Mouse (Mus musculus): ENCODE results near the gene Ms4a5.
"Not testable (repeated sequence)": the region's sequence is repeated elsewhere in the genome, so short reads cannot be mapped to it uniquely, and the experiment has no call there.

The Ms4a5 gene

DNA sequence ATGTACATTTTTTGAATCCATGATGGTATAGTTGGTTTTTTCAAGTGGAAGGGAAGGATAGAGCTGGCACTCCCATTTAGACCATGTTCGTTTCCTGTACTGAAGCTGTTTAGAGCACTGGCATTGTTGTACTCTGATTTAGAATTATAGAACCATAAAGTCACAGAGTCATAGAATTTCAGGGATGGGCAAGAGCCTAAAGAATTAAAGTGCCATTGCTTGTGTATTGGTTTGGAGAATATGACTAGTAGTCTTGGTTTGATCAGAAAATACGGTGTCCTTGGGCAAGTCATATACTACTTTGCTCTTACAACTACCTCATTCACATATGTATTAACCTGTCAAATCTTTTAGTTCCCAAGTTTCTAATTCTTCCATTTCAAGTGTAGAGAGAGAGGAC, at the start of gene Ms4a5:
TSS of gene Ms4a5 (minus strand) at position 101 of the 400 bp plus-strand sequence.
- POLR2A ChIA-PET = no interaction called here
- CTCF ChIA-PET = no interaction called here

DNA sequence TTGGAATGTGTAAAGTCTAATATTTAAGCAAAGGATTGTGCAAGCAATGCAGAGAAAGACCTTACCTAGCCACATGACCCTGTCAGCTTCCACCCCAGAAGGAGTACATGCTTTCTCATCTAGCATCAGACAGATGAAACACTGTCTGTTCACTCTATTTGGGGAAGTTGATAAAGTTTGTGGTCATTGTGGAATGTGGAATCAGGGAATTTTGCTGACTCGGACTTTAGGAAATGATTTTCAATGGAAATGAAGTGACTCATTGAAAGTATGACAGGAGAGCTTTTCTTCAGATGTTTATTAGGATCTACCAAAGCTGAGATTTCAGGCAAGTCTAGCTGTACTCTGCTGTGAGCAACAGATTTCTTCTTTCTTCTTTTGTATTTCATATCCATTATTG, 37.5 kb upstream of the Ms4a5 start:
- ChIA-PET CTCF (no interaction called here), POLR2A (no interaction called here)

DNA sequence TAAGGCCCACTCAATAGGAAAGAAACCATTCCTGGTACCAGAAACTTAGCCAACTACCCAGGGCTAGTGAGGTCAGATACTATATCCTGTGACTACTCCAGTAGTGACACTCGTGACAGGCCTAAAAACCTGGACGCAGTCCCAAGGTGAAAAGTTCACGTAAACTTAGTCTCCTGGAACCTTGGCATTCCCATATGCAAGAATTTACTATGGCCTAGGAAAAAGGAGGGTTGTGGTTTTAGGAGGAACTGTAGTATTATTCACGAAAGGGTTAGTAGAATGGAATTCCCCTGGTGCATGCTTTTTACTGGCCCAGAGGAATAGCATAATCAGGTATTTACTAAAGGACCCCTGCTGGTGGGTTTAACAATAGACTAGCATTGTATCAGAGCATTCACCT, 33.1 kb upstream of the Ms4a5 start:
- ChIA-PET CTCF (no interaction called here), POLR2A (interaction anchor here in 2 of 4 experiments (1.0 kb wide), 2 partner anchors 18 kb away, joined by 3 to 4 read pairs; no protein-coding TSS in a partner anchor)

DNA sequence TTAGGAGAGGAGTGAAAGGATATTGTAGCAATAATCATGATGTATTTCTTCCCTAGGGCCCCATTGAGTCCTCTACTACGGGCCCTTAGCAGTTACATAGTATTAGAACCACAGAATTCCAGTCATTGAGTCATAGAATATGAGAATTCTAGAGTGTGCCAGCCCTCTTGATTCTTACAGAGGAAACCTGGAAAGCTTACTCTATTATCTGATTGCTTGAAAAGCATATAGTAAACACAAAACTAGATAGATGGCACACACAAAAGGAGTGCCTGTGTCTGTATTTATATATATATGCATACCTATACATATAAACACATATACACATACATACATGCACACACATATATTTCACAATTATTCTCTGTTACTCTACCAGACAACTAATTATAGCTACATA, 30.7 kb upstream of the Ms4a5 start, which contains the start of gene Ms4a14:
TSS of gene Ms4a14 (minus strand) at position 101 of the 400 bp plus-strand sequence.
- CTCF ChIA-PET = interaction anchor here in 1 of 4 experiments (0.7 kb wide), 1 partner anchor 49 kb away, joined by 4 read pairs; no protein-coding TSS in a partner anchor
- POLR2A ChIA-PET = no interaction called here

DNA sequence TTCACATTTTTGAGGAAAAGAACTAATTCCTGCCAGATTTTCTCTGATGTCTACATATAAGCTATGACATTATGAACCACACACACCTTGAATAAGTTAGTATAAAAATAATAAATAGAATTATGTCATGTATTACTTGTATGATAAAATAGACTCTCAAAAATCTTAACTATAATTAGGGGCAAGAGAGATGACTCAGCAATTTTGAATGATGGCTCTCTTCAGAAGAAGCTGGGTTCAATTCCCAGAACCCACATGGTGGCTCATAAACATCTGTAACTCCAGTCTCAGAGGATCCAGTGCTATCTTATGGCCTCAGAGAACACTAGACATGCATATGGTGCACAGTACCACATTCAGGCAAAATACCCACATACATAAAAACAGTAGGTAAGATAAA, 25.2 kb upstream of the Ms4a5 start:
- POLR2A ChIA-PET = interaction anchor here in 3 of 4 experiments (0.5 to 2.3 kb wide), 5 partner anchors 9 to 29 kb away, joined by 3 to 8 read pairs (median 3); no protein-coding TSS in a partner anchor
- CTCF ChIA-PET = no interaction called here

DNA sequence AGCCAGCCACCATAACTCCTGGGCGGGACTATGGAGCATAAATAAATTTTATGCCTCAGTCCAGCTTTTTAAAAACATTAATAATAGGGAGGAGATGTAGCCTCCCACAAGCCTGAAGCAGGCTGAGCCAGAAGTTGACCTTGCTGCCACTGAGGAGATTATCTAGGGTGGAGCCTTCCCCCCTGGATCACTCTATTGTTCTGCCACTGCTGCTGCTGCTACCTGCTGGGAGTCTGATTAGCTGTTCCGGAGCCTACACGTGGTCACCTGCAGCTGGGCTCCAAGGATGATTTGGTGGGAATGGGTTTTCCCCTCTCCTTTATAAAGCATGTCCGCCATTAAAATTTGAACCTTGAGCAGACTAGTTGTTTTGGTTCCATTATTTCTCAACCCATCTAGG, 15.9 kb upstream of the Ms4a5 start:
- CTCF ChIA-PET = not testable (repeated sequence)
- POLR2A ChIA-PET = interaction anchor here (0.6 to 1.7 kb wide), 20 partner anchors 8 to 711 kb away, joined by 3 to 16 read pairs (median 4); partner anchors contain the start of genes Ccdc86 (in 1 of the 4) and Osbp (in 1 of the 4)

DNA sequence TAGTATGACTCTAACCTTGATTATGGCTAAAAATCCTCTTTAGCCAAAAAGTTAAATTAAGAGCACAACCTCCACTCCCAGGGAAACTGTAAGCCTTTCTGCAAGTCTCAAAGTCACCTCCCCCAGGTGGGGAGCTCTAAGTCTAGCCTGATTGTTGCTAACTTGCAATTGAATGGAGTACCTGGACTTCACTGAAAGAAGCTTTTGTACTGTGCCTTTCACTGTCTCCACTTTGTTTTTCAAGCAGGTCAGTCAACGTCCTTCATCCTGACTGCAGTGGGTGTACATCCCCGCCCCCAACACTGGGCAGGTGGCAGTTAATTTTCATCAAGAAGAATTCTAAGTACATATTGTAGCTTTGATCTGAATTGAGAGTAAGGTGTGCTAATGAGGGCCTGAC, 15.3 kb upstream of the Ms4a5 start:
- ChIA-PET POLR2A (interaction anchor here (0.6 to 1.7 kb wide), 21 partner anchors 9 to 711 kb away, joined by 3 to 16 read pairs (median 3); partner anchors contain the start of genes Ccdc86 (in 1 of the 4) and Osbp (in 1 of the 4)), CTCF (no interaction called here)

DNA sequence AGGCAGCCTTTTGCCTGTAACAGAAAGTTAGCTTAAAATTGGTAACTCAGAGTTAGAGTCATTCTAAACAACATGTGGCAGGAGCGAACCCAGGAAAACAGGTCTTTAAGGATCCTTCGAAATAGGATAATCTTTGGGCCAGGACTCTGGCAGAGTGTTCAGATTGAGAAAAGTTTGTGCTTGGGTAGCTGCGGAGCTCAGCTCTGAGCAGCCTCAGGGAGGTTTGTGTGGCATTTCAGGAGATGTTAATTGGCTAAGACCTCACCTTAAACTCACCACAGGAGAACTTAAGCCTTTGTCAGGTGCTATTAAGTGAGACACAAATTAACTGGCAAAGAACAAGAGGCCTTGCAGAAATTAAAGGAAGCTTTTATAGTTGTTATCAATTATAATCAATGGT, 9.9 kb upstream of the Ms4a5 start:
- ChIA-PET POLR2A (interaction anchor here (0.6 to 2.0 kb wide), 10 partner anchors 8 to 917 kb away, joined by 3 to 15 read pairs (median 3); partner anchors contain the start of genes Ms4a1 (in 1 of the 4) and Osbp (in 1 of the 4)), CTCF (interaction anchor here in 1 of 4 experiments (0.6 to 0.9 kb wide), 2 partner anchors 56 to 102 kb away, joined by 3 read pairs; no protein-coding TSS in a partner anchor)

DNA sequence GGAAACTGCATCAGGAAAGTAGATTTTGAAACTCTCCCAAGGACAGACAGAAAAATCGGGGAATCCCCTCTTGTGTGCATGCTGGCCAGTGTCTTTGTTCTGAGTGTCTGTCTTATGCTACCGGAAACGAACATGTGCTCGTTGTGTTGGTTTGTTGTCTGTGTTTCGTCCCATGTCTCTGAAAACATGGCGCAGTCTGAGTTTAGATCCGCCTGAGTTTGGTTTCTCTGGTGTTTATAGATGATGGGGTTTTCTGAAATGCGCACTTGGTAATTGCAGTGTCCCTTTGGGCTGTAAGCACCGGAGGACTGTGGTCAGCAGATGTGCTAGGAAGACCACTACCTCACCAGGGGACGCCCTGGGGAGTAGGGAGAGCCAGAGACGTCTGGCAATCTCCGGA, 9.3 kb upstream of the Ms4a5 start:
- ChIA-PET CTCF (interaction anchor here in 1 of 4 experiments (0.6 kb wide), 1 partner anchor 102 kb away, joined by 3 read pairs; no protein-coding TSS in a partner anchor), POLR2A (interaction anchor here (0.6 to 1.6 kb wide), 14 partner anchors 8 to 916 kb away, joined by 3 to 15 read pairs (median 3); partner anchors contain the start of genes Ms4a1 (in 1 of the 4) and Osbp (in 1 of the 4))

DNA sequence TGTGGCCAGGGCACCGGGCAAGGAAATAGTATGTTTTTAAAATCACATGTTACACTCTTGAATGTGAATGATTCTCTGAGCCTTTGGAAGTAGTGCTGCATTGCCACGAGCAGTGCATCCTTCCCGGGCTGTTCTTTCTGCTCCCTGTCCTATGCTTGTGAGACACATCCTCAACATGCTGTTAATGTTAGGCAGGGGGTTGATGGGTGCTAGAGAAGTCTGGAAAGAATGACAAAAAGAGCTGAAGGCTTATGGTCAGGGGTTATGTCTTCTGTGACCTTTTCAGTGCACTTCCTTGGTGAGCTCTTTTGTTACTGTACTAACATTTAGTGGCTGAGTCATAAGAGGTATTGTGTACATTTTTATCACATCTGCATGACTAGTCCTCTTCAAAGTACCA, 3.5 kb downstream of the Ms4a5 start:
- ChIA-PET POLR2A (interaction anchor here (1.0 to 3.3 kb wide), 7 partner anchors 12 to 29 kb away, joined by 3 to 16 read pairs (median 4); no protein-coding TSS in a partner anchor), CTCF (no interaction called here)

DNA sequence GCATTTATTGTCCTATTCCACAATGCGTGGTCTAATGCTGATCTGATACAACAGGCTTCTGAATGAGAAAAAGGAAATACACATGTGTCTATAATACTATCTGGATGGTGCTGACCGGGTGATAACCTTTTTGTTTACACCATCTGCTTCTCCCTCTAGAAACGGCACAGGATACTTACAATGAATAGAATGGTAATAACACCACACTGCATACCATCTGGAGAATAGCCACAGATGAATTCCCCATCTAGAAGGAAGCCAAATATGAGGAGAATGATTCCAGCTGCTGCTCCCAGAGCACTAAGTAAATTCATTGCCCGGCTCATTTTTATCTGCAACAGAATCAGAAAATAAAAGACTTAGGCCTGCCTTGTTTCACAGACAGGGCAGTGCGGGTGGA, 7.2 kb downstream of the Ms4a5 start:
- ChIA-PET POLR2A (no interaction called here), CTCF (no interaction called here)

DNA sequence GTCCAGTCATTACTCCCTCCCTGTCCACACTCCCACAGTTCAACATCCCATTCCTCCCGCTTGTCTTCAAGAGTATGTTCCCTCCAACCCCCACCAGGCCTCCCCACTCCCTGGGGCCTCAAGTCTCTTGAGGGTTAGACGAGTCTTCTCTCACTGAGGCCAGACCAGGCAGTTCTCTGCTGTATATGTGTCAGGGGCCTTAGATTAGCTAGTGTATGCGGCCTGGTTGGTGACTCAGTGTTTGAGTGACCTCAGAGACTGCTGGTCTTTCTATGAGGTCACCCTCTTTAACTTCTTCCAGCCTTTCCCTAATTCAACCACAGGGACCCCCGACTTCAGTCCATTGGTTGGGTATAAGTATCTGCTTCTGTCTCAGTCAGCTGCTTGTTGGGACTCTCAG, 16.7 kb downstream of the Ms4a5 start:
- CTCF ChIA-PET = no interaction called here

DNA sequence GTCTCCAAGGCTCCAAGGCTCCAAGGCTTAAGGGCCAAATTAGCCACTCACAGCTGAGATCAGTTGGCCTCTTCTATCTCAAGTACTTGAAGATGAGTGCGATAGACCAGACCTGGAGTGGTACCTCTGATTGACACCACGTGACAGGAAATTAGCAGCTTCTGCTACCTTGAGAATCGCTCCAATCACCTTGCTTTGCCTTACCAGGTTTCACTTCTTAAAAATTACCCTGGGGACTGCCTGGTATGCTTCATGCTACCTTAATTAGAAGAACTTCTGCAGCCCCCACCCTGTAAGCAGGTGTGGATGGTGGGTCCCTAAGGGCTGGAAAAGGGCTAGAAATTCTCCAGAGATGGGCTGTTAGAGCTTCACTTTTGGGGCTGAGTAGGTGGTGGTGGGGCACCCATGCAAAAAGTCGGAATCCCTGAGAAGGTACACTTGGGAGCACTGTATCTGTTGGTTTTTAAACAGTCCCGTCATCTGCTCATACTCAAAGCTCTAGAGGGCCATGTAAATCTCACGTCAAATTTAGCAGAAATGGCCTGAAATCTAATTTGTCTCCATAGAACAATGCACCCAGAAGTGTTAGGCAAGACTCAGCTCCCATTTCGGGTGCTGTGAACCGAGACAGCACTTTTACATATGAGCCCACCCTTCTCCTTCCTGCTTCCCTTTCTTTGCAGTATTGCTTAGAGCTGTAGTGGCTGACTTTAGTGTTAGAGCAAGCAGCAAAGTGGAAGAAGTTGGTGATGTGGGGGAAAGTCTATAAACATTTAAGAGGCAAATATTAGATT, 17.4 kb downstream of the Ms4a5 start, which contains the start of gene Ms4a1:
TSS of gene Ms4a1 (minus strand) at position 190 of the 794 bp plus-strand sequence.
- ChIA-PET CTCF (no interaction called here), POLR2A (interaction anchor here in 2 of 4 experiments (0.6 to 1.3 kb wide), 2 partner anchors 27 to 89 kb away, joined by 3 read pairs; no protein-coding TSS in a partner anchor)

More for the DNA sequence above, 16.7 kb downstream of the Ms4a5 start:
- POLR2A ChIA-PET = interaction anchor here in 2 of 4 experiments (0.6 to 1.3 kb wide), 2 partner anchors 19 to 26 kb away, joined by 3 to 6 read pairs; no protein-coding TSS in a partner anchor

DNA sequence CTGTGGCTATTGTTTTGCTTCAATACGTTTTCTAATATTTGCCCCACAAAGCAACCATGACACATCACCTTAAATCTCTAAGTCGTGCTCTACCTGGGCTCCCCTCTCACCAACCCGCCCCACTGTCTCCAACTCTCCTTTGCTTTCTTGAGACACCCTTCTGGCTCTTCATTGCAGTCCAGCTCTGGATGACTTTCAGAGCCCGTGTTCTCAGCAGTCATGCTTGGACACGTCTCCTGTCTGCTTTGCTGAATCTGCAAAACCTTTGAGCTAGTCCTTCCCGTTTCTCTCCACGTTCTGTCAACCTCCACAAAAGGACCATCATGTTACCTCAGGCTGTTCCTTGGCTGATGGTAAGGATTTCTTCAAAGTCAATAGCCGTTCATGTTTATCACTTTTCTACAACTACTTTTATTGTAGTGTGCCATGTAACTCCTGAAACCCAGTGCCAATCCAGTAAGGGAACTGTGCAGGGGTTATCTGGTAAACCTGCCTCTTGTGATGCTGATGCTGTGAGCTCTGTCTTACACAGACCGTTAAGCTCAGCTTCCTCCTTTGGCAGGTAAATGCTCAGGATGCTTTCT, 19.0 kb downstream of the Ms4a5 start:
- POLR2A ChIA-PET = interaction anchor here in 2 of 4 experiments (0.6 to 1.1 kb wide), 2 partner anchors 10 to 644 kb away, joined by 3 to 4 read pairs; no protein-coding TSS in a partner anchor
- CTCF ChIA-PET = interaction anchor here in 1 of 4 experiments (0.6 kb wide), 1 partner anchor 50 kb away, joined by 4 read pairs; no protein-coding TSS in a partner anchor

DNA sequence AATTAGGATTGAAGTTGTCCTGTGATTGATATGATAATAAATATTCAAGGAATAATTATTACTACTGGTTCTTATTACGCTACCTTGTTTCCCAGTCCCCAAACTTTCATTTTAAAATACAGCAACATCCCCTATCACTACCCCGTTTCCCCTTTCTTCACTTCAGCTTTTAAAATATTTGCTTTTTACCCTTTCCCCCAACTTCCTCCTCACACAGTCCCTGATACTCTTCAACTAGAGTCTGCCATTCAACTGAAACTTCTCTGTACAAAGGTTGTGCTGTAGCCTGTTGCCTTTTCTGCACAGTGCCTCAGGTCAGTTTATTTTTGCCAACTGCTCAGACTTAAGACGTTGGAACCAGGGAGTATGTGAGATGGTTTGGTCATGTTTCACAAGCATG, 20.1 kb downstream of the Ms4a5 start:
- POLR2A ChIA-PET = no interaction called here
- CTCF ChIA-PET = no interaction called here

DNA sequence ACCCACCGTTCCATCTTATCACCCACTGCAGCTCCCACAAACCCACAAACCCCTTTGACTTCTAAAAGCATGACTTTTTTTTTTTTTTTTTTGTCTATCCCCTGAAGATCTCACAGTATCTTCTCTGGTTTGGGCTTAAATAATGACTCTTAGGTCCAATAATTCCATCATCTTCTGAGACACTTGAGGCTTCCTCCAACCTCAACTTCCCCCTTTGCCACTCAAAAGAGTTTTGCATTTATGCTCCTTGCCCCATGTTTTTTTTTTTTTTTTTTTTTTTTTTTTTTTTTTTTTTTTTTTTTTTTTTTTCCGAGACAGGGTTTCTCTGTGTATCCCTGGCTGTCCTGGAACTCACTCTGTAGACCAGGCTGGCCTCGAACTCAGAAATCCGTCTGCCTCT, 20.7 kb downstream of the Ms4a5 start:
- CTCF ChIA-PET, POLR2A ChIA-PET: not testable (repeated sequence)

DNA sequence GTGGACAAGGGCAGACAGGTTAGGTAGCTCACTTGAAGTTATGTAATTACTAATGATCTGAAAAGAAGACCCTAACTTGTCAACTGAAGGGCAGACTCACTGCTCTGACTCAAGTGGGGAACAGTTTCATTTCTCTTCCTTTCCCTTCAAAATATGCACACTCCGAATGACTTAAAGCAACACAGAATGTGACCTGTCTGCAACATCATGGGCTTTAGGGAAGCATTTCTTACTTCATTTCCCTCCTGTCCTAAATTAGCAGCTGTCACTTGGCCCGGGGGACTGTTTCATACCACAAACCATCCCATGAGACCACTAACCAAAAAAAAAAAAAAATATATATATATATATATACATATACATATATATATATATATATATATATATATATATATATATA, 22.2 kb downstream of the Ms4a5 start:
- ChIA-PET POLR2A (interaction anchor here in 1 of 4 experiments (0.6 kb wide), 1 partner anchor 137 kb away, joined by 3 read pairs; no protein-coding TSS in a partner anchor), CTCF (interaction anchor here in 1 of 4 experiments (0.6 kb wide), 1 partner anchor 277 kb away, joined by 3 read pairs; no protein-coding TSS in a partner anchor)

DNA sequence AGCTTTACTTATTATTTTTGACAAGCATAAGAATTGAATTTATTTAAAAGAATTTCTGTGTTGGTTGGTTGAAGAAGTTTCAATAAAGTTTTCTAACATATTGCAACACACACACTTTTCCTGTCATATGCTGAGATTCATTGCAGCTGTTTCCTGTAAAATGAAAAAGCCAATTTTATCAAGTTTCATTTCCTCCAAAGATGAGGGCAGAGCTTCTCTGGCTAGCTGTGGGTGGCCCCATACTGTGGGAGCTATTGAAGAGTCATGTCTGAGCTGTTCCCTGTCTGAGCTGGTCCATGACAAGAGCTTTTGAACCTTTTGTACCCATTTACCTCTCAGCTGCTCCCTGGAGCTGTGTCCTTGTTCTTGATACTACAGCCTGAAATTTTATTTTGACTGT, 39.4 kb downstream of the Ms4a5 start:
- ChIA-PET POLR2A (interaction anchor here in 1 of 4 experiments (0.7 kb wide), 1 partner anchor 35 kb away, joined by 3 read pairs; no protein-coding TSS in a partner anchor), CTCF (no interaction called here)

DNA sequence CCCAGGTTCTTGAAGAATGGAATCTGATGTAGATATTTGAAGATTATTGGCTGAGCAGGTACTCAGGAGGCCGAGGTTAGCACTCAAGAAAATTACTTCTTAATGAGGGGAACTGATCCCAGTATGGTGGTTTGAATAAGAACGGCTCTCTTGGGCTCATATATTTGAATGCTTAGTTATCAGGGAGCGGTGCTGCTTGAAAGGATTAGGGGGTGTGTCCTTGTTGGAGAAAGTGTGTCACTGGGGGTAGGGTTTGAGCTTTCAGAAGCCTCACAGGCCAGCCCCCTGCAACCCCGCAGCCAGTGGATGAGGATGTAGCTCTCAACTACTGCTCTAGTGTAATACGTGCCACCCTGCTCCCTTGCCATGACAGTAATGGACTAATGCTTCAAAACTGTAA, 41.1 kb downstream of the Ms4a5 start:
- ChIA-PET POLR2A (no interaction called here), CTCF (no interaction called here)

All from embryonic stem cell, embryonic (primary cell).